Mouse (Mus musculus): ENCODE measurements around the gene Srprb. TPM values are rescaled to one million over a fixed set of nuclear protein-coding genes. Genes with fewer than 3 reads are reported as not detected.

Gene Srprb
- polyA plus RNA-seq, 1 experiment from 2014 or later: 49.7 TPM

GRCm38 (mm10) chr9:103224721-103225120 lies 22.8 kb upstream of the Srprb start:
- H3K27ac ChIP-seq (ENCODE audit: low read depth, low read length): no peak overlapping the region
- 82% methylated on average over 7 of the region's 7 CpGs for WGBS
- ATAC-seq (replicated peaks; ENCODE audit: low FRiP score) (no peak), DNase-seq (ENCODE audit: low spot score) (no peak)
- H3K9me3 ChIP-seq (ENCODE audit: control insufficient read depth, low read length): no peaks in the 10 kb centered on the region
- no peaks in the 10 kb centered on the region for H3K27me3 ChIP-seq (replicated peaks; ENCODE audit: control insufficient read depth, insufficient read depth, low read length)
- H3K4me3 ChIP-seq (ENCODE audit: low read depth, low read length): no peak overlapping the region
- H3K9ac ChIP-seq (ENCODE audit: low read depth, low read length): no peak overlapping the region
- no peak overlapping the region for H3K4me2 ChIP-seq
- no peaks in the 10 kb centered on the region for H3K4me1 ChIP-seq (replicated peaks; ENCODE audit: control insufficient read depth, insufficient read depth, low read length)
- no peaks in the 10 kb centered on the region for H3K36me3 ChIP-seq (ENCODE audit: control insufficient read depth, insufficient read depth, low read length)

- ATAC-seq (replicated peaks; ENCODE audit: low FRiP score) (no peak), DNase-seq (ENCODE audit: low spot score) (no peak)
- Histone ChIP-seq H3K9ac (ENCODE audit: low read depth, low read length) (no peak overlapping the region), H3K27me3 (replicated peaks; ENCODE audit: control insufficient read depth, insufficient read depth, low read length) (no peaks in the 10 kb centered on the region), H3K4me3 (ENCODE audit: low read depth, low read length) (no peak overlapping the region), H3K4me2 (no peak overlapping the region), H3K4me1 (replicated peaks; ENCODE audit: control insufficient read depth, insufficient read depth, low read length) (no peaks in the 10 kb centered on the region), H3K27ac (ENCODE audit: low read depth, low read length) (no peak overlapping the region), H3K36me3 (ENCODE audit: control insufficient read depth, insufficient read depth, low read length) (no peaks in the 10 kb centered on the region), H3K9me3 (ENCODE audit: control insufficient read depth, low read length) (no peaks in the 10 kb centered on the region)
- WGBS: 81% methylated on average over 6 of the region's 6 CpGs
Measured at GRCm38 (mm10) chr9:103214281-103214680, 12.3 kb upstream of the Srprb start.

DNA sequence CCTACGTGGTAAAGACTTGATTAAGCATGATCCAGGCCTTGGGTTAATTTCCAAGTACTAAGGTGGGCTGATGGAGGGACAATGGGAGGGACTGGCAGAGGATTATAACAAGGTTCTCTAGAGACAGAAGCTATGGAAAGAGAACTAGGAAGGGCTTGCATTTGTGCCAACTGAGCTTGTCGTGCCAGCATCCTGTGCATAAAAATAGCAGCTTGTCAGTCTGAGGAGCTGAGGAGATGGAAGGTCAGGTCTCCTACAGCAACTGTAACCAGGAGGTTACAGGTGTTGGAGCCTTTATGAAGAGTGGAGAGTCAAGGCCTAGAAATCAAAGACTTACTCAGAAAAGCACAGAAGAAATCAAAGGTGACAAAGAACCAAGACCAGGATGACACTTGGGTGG lies 11.7 kb upstream of the Srprb start:
- Histone ChIP-seq H3K4me3 (ENCODE audit: low read depth, low read length) (no peak overlapping the region), H3K36me3 (ENCODE audit: control insufficient read depth, insufficient read depth, low read length) (no peaks in the 10 kb centered on the region), H3K4me2 (no peak overlapping the region), H3K9ac (ENCODE audit: low read depth, low read length) (no peak overlapping the region), H3K27ac (ENCODE audit: low read depth, low read length) (no peak overlapping the region), H3K9me3 (ENCODE audit: control insufficient read depth, low read length) (no peaks in the 10 kb centered on the region), H3K27me3 (replicated peaks; ENCODE audit: control insufficient read depth, insufficient read depth, low read length) (no peaks in the 10 kb centered on the region), H3K4me1 (replicated peaks; ENCODE audit: control insufficient read depth, insufficient read depth, low read length) (no peaks in the 10 kb centered on the region)
- ATAC-seq (replicated peaks; ENCODE audit: low FRiP score): no peak
- 63% methylated on average over 2 of the region's 2 CpGs for WGBS
- no peak for DNase-seq (ENCODE audit: low spot score)

DNA sequence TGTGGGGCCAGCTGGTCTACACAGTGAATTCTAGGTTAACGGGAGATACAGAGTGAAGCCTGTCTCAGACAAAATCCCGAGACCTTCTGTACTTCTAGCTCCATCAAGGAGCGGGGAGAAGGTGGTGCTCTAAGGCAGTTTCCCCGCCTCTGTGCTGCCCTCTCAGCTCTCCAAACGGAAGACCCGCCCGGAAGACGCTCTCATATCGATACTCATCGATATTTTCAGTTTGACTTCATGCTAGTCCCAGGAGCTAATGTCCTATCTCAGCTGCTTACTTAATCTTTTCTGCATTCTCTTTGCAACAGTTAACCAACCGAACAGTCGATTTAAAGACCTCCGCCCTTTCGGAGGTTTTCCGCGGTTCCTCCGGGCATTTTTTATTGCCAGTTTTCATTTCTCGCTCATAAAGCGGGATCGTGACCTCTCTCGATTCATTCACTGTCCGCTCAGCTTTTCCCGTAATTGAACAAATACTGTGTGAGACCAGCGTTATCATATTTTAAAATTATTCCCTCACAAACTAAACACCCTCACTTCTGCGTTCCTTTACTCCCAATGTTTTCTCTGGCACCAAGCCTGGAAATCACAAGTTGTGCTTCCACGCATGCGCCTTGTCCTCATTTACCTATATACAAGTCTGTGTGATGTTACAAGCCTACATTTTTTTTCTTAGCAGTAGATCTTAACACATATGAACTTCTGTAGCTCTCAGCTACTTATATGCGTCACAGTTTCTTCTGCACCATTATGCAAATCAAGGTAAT lies 10.9 kb upstream of the Srprb start:
- ATAC-seq (replicated peaks; ENCODE audit: low FRiP score): no peak
- H3K27ac ChIP-seq (ENCODE audit: low read depth, low read length): no peak overlapping the region
- WGBS: 75% methylated on average over 28 of the region's 28 CpGs

DNA sequence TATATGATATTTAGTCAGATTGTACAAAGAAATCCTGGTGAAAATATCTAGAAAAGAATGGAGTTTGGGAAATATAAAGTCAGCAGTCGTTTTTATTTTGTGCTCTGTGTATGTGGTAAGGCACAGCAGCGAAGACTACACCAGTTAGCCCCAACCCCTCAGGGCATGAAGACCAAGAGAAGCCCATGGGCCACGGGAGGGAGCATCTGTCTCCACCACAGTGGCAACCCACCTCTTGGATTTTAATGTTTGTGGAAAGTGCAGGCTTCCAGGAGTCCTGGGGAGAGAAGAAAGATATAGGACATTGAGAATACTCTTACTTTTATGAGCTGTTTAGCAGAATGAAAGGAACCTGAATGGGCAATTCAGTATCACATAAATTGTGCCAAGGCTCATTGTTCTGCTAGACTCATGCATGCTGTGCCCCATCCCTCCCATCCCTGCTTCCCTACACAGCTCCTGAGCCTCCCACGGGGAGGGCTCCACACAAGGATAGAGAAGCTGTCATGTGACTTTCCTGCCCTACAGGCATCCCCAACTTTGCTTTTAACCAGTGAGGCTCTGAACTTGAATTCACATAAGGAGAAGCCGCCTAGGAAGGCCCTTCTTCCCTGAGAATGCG lies 7.0 kb upstream of the Srprb start:
- Histone ChIP-seq H3K4me3 (ENCODE audit: low read depth, low read length) (no peak overlapping the region), H3K27ac (ENCODE audit: low read depth, low read length) (no peak overlapping the region), H3K36me3 (ENCODE audit: control insufficient read depth, insufficient read depth, low read length) (no peaks in the 10 kb centered on the region), H3K9me3 (ENCODE audit: control insufficient read depth, low read length) (no peaks in the 10 kb centered on the region), H3K27me3 (replicated peaks; ENCODE audit: control insufficient read depth, insufficient read depth, low read length) (no peaks in the 10 kb centered on the region), H3K4me2 (no peak overlapping the region), H3K4me1 (replicated peaks; ENCODE audit: control insufficient read depth, insufficient read depth, low read length) (no peaks in the 10 kb centered on the region), H3K9ac (ENCODE audit: low read depth, low read length) (no peak overlapping the region)
- WGBS: 71% methylated on average over 6 of the region's 6 CpGs
- ATAC-seq (replicated peaks; ENCODE audit: low FRiP score) (no peak), DNase-seq (ENCODE audit: low spot score) (no peak)

More for the DNA sequence above, 10.9 kb upstream of the Srprb start:
- DNase-seq (ENCODE audit: low spot score): no peak
- H3K4me3 ChIP-seq (ENCODE audit: low read depth, low read length): no peak overlapping the region
- no peaks in the 10 kb centered on the region for H3K4me1 ChIP-seq (replicated peaks; ENCODE audit: control insufficient read depth, insufficient read depth, low read length)
- H3K4me2 ChIP-seq: no peak overlapping the region
- H3K27me3 ChIP-seq (replicated peaks; ENCODE audit: control insufficient read depth, insufficient read depth, low read length): no peaks in the 10 kb centered on the region
- H3K9ac ChIP-seq (ENCODE audit: low read depth, low read length): no peak overlapping the region
- H3K9me3 ChIP-seq (ENCODE audit: control insufficient read depth, low read length): no peaks in the 10 kb centered on the region
- no peaks in the 10 kb centered on the region for H3K36me3 ChIP-seq (ENCODE audit: control insufficient read depth, insufficient read depth, low read length)

- Histone ChIP-seq H3K4me1 (replicated peaks; ENCODE audit: control insufficient read depth, insufficient read depth, low read length) (no peaks in the 10 kb centered on the region), H3K9me3 (ENCODE audit: control insufficient read depth, low read length) (no peaks in the 10 kb centered on the region), H3K9ac (ENCODE audit: low read depth, low read length) (no peak overlapping the region), H3K36me3 (ENCODE audit: control insufficient read depth, insufficient read depth, low read length) (no peaks in the 10 kb centered on the region), H3K27ac (ENCODE audit: low read depth, low read length) (no peak overlapping the region), H3K27me3 (replicated peaks; ENCODE audit: control insufficient read depth, insufficient read depth, low read length) (no peaks in the 10 kb centered on the region), H3K4me2 (peak overlapping the region; percentile 47), H3K4me3 (ENCODE audit: low read depth, low read length) (no peak overlapping the region)
- 13% methylated on average over 16 of the region's 16 CpGs for WGBS
- ATAC-seq (replicated peaks; ENCODE audit: low FRiP score) (peak; percentile 83), DNase-seq (ENCODE audit: low spot score) (peak; percentile 66)
Measured at GRCm38 (mm10) chr9:103207846-103208245, 5.9 kb upstream of the Srprb start.

DNA sequence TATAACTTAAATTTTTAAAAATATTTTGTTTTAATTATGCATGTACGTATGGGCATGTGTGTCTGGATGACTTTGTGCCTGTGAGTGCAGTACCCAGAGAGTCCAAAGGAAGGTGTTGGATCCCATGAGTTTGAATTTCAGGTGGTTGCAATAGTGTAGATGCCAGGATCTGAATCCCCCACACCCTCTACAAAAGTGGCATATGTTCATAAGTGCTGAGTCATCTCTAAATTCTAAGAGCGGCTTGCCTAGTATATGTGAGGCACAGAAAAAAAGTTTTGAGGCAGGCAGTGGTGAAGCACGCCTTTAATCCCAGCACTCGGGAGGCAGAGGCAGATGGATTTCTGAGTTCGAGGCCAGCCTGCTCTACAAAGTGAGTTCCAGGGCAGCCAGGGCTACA lies 3.8 kb upstream of the Srprb start:
- no peaks in the 10 kb centered on the region for H3K4me1 ChIP-seq (replicated peaks; ENCODE audit: control insufficient read depth, insufficient read depth, low read length)
- WGBS: 76% methylated on average over 5 of the region's 5 CpGs
- ATAC-seq (replicated peaks; ENCODE audit: low FRiP score): no peak
- no peaks in the 10 kb centered on the region for H3K27me3 ChIP-seq (replicated peaks; ENCODE audit: control insufficient read depth, insufficient read depth, low read length)
- no peak for DNase-seq (ENCODE audit: low spot score)
- no peaks in the 10 kb centered on the region for H3K36me3 ChIP-seq (ENCODE audit: control insufficient read depth, insufficient read depth, low read length)
- H3K9me3 ChIP-seq (ENCODE audit: control insufficient read depth, low read length): no peaks in the 10 kb centered on the region
- no peak overlapping the region for H3K4me2 ChIP-seq
- H3K9ac ChIP-seq (ENCODE audit: low read depth, low read length): no peak overlapping the region
- no peak overlapping the region for H3K27ac ChIP-seq (ENCODE audit: low read depth, low read length)
- H3K4me3 ChIP-seq (ENCODE audit: low read depth, low read length): no peak overlapping the region

GRCm38 (mm10) chr9:103188416-103188815 lies 13.5 kb downstream of the Srprb start:
- ATAC-seq (replicated peaks; ENCODE audit: low FRiP score) (no peak), DNase-seq (ENCODE audit: low spot score) (no peak)
- no peaks in the 10 kb centered on the region for H3K4me1 ChIP-seq (replicated peaks; ENCODE audit: control insufficient read depth, insufficient read depth, low read length)
- no peak overlapping the region for H3K27ac ChIP-seq (ENCODE audit: low read depth, low read length)
- no peak overlapping the region for H3K9ac ChIP-seq (ENCODE audit: low read depth, low read length)
- H3K27me3 ChIP-seq (replicated peaks; ENCODE audit: control insufficient read depth, insufficient read depth, low read length): no peaks in the 10 kb centered on the region
- H3K9me3 ChIP-seq (ENCODE audit: control insufficient read depth, low read length): no peaks in the 10 kb centered on the region
- H3K4me3 ChIP-seq (ENCODE audit: low read depth, low read length): no peak overlapping the region
- no peak overlapping the region for H3K4me2 ChIP-seq
- WGBS: 95% methylated on average over 4 of the region's 4 CpGs
- H3K36me3 ChIP-seq (ENCODE audit: control insufficient read depth, insufficient read depth, low read length): peaks cover 24% of the 10 kb centered on the region

GRCm38 (mm10) chr9:103186747-103187146 lies 15.2 kb downstream of the Srprb start:
- Histone ChIP-seq H3K9ac (ENCODE audit: low read depth, low read length) (no peak overlapping the region), H3K4me3 (ENCODE audit: low read depth, low read length) (no peak overlapping the region), H3K9me3 (ENCODE audit: control insufficient read depth, low read length) (no peaks in the 10 kb centered on the region), H3K4me1 (replicated peaks; ENCODE audit: control insufficient read depth, insufficient read depth, low read length) (no peaks in the 10 kb centered on the region), H3K27ac (ENCODE audit: low read depth, low read length) (no peak overlapping the region), H3K27me3 (replicated peaks; ENCODE audit: control insufficient read depth, insufficient read depth, low read length) (no peaks in the 10 kb centered on the region), H3K4me2 (no peak overlapping the region), H3K36me3 (ENCODE audit: control insufficient read depth, insufficient read depth, low read length) (peaks cover 23% of the 10 kb centered on the region)
- ATAC-seq (replicated peaks; ENCODE audit: low FRiP score) (no peak), DNase-seq (ENCODE audit: low spot score) (no peak)
- 70% methylated on average over 9 of the region's 9 CpGs for WGBS
